In genomic region chr13:30194834-30195233, GRCm38 (mm10) we compare ENCODE assay signal across 29 mouse cellular contexts. TPM values are rescaled to one million over a fixed set of nuclear protein-coding genes. Genes with fewer than 3 reads are reported as not detected.
A peak's percentile ranks its signal among the peaks of the same experiment; 100 is the strongest.
DNase-seq lines count a peak whose midpoint lies in the region; ATAC-seq lines count a peak whose summit lies in the region.
"Had no signal": no experiment of that assay in that cellular context is flagged by ENCODE, and none has a peak within 500 bp of the region (broad histone marks: within the 10 kb centered on the region; RNA-seq: fewer than 3 reads in every experiment).

No protein-coding gene starts in this region.

- H3K4me1 ChIP-seq in kidney, embryonic 16.5 days (ENCODE audit: insufficient read depth, low read length), result peaks cover 12% of the 10 kb centered on the region; the same call in 1 of the 2 replicates
- no peaks in the 10 kb centered on the region for H3K4me1 ChIP-seq in intestine, embryonic 14.5 days (replicated peaks; ENCODE audit: control insufficient read depth, insufficient read depth, low read length)
- H3K4me1 ChIP-seq: forebrain, embryonic 12.5 days; hindbrain, embryonic 10.5 days; midbrain, embryonic 10.5 days; midbrain, embryonic 15.5 days; neural tube, embryonic 15.5 days had no signal

- H3K9me3 ChIP-seq in kidney, embryonic 16.5 days (ENCODE audit: low read length), result no peaks in the 10 kb centered on the region
- H3K9me3 ChIP-seq in intestine, embryonic 14.5 days (ENCODE audit: control insufficient read depth, low read length), result no peaks in the 10 kb centered on the region
- H3K9me3 ChIP-seq: forebrain, embryonic 12.5 days; hindbrain, embryonic 10.5 days; midbrain, embryonic 10.5 days; midbrain, embryonic 15.5 days; neural tube, embryonic 15.5 days had no signal

- DNase-seq in kidney, postnatal 14 days, result no peak
- no peak for DNase-seq in intestine, embryonic 14.5 days (ENCODE audit: low spot score)
- peak; percentile 55 for DNase-seq in large intestine, adult 2 months (ENCODE audit: low read depth, low spot score)
- peak; percentile 45 for DNase-seq in yolk sac, embryonic 10.5 days (ENCODE audit: low spot score)
- DNase-seq in spleen, adult 18-20 months, result no peak
- no peak for DNase-seq in testis, postnatal 10 days (ENCODE audit: low spot score)
- DNase-seq: adrenal gland, postnatal 36 days; B cell, adult 2 months; cerebellum, adult 8-10 months; cerebellum, postnatal 25 days; forebrain, postnatal 0 days; heart, postnatal 14 days; kidney, adult 11 months; kidney, postnatal 25 days; liver; lung, embryonic 14.5 days; right cerebral cortex, postnatal 4 days; thymus, adult 18-20 months; thymus, postnatal 25 days had no signal

- WGBS in kidney, embryonic 16.5 days, result 67% methylated on average over 3 of the region's 3 CpGs
- 31% methylated on average over 3 of the region's 3 CpGs for WGBS in intestine, embryonic 14.5 days
- WGBS in large intestine, adult 2 months, result 20% methylated on average over 3 of the region's 3 CpGs

- no peak overlapping the region for H3K4me3 ChIP-seq in kidney, embryonic 16.5 days (ENCODE audit: low read length)
- no peak overlapping the region for H3K4me3 ChIP-seq in intestine, embryonic 14.5 days (ENCODE audit: low read depth, low read length)
- H3K4me3 ChIP-seq: forebrain, embryonic 12.5 days; hindbrain, embryonic 10.5 days; layer of hippocampus, adult 2 months; left cerebral cortex, adult 2 months; midbrain, embryonic 10.5 days; midbrain, embryonic 15.5 days; neural tube, embryonic 15.5 days had no signal

- no peaks in the 10 kb centered on the region for H3K36me3 ChIP-seq in kidney, embryonic 16.5 days (ENCODE audit: insufficient read depth, low read length)
- H3K36me3 ChIP-seq in intestine, embryonic 14.5 days (ENCODE audit: control insufficient read depth, insufficient read depth, low read length), result no peaks in the 10 kb centered on the region
- H3K36me3 ChIP-seq: forebrain, embryonic 12.5 days; hindbrain, embryonic 10.5 days; midbrain, embryonic 10.5 days; midbrain, embryonic 15.5 days; neural tube, embryonic 15.5 days had no signal

- peak overlapping the region; percentile 27; the same call in 1 of the 2 replicates for H3K27ac ChIP-seq in kidney, embryonic 16.5 days (ENCODE audit: low read length)
- peak overlapping the region; percentile 44; the same call in 1 of the 2 replicates for H3K27ac ChIP-seq in intestine, embryonic 14.5 days (ENCODE audit: low read depth)
- H3K27ac ChIP-seq: forebrain, embryonic 12.5 days; hindbrain, embryonic 10.5 days; layer of hippocampus, adult 2 months; left cerebral cortex, adult 2 months; liver, embryonic 14.5 days; midbrain, embryonic 10.5 days; midbrain, embryonic 15.5 days; neural tube, embryonic 15.5 days had no signal

- ATAC-seq in kidney, embryonic 16.5 days (ENCODE audit: low FRiP score, low TSS enrichment), result no peak
- ATAC-seq in intestine, embryonic 14.5 days (replicated peaks; ENCODE audit: low FRiP score, low TSS enrichment, low read depth), result peak; percentile 91
- ATAC-seq: forebrain, postnatal 0 days; hindbrain, embryonic 16.5 days; midbrain, embryonic 15.5 days had no signal

- H3K4me2 ChIP-seq in kidney, embryonic 16.5 days (replicated peaks; ENCODE audit: low read depth, low read length), result no peak overlapping the region
- no peak overlapping the region for H3K4me2 ChIP-seq in intestine, embryonic 14.5 days (ENCODE audit: low read length)
- H3K4me2 ChIP-seq: forebrain, embryonic 12.5 days; lung, embryonic 14.5 days; midbrain, embryonic 15.5 days; neural tube, embryonic 15.5 days had no signal

- H3K27me3 ChIP-seq in kidney, embryonic 16.5 days (ENCODE audit: insufficient read depth, low read length), result no peaks in the 10 kb centered on the region
- H3K27me3 ChIP-seq in intestine, embryonic 14.5 days (replicated peaks; ENCODE audit: control insufficient read depth, insufficient read depth, low read length), result no peaks in the 10 kb centered on the region
- H3K27me3 ChIP-seq: forebrain, embryonic 12.5 days; midbrain, embryonic 15.5 days; neural tube, embryonic 15.5 days had no signal

- no peak overlapping the region for H3K9ac ChIP-seq in kidney, embryonic 16.5 days (replicated peaks; ENCODE audit: low read length)
- no peak overlapping the region for H3K9ac ChIP-seq in intestine, embryonic 14.5 days (ENCODE audit: low read length)
- H3K9ac ChIP-seq: forebrain, embryonic 12.5 days; forebrain, postnatal 0 days; liver, embryonic 14.5 days; lung, embryonic 14.5 days; midbrain, embryonic 15.5 days; neural tube, embryonic 15.5 days had no signal

RNA-seq across cellular contexts. Expression of gene Mboat1, which starts 58.5 kb away (rescaled TPM):
- polyA plus RNA-seq in kidney, embryonic 16.5 days (2015; fragmentation: Nextera tagmentation; extraction: Ambion mirVana), result 30.7 and 32.4 TPM in 2 replicates
- polyA plus RNA-seq in intestine, embryonic 14.5 days (2014; fragmentation: Nextera tagmentation; extraction: Ambion mirVana), result 49.4 and 49.6 TPM in 2 replicates
- polyA plus RNA-seq in large intestine, adult 2 months (2012; rRNA removed), result 9.5 and 13.9 TPM in 2 replicates

Comparison
In these comparisons a context has a peak if more than half of its experiments do, and no peak if none do; other contexts are left out.
1. DNase-seq: peak in large intestine, adult 2 months (single experiment) and yolk sac, embryonic 10.5 days (single experiment); none in kidney, postnatal 14 days (single experiment), intestine, embryonic 14.5 days (single experiment), spleen, adult 18-20 months (0 of 2) and testis, postnatal 10 days (single experiment).